Mouse (Mus musculus): ENCODE results near the gene Zbtb11.

DNA sequence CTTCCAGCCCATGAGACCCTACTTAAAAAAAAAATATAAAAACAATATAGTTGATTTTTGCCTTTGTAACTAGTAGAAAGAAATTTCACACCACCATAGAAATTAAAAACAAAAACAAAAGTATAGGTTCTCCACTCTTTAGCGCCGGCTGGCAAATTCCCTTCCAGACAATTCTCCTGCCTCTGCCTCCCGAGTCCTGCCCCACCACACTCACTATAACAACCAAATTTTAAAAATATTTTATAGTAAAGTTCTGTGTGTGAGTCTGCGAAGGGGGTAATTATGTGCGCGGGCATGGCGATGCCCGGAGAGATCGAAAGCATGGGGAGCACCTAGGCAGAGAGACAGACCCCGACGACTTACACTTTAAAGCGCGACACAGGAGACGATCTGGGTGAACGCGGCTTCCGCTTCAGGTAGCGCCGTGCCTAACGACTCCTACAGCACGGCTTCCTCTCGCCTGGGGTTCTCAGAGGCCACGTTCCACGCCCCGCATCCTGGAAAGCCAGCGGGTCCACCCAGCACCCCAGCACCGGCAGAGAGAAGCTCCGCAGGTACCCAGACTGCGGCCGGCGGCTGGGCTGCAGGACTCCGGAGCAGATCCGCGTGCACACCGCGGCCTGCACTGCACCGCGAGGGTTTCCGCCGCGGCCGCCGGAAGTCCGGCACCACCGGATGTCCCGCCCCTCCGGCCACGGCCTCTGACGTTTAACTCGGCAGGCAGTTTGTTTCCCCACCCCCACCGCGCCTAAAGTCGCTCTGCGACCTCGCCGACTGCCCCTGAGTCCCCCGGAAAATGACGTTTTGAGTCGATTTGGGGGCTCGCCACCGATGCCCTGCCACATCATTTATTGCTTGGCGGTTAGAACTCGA is 63.7 kb downstream of the Zbtb11 start, which contains the start of gene Trmt10c:
- TF ChIP-seq GATA1 (IDR thresholded peaks at IDR 0.05; ENCODE audit: low read length) = no peak
- no peak for TF ChIP-seq TAL1 (IDR thresholded peaks at IDR 0.05; ENCODE audit: low read length)
